Mouse (Mus musculus) C2C12 (cell line): ENCODE data around the gene Olfr1462.

Experiments
- CEBPB ChIP-seq: IDR thresholded peaks from one replicate; pipeline ENCODE4 v1.6.1; 2011; ENCODE audit warnings: low read depth, mild to moderate bottlenecking, control low read depth, moderate library complexity
- CTCF ChIP-seq: IDR thresholded peaks from one replicate; pipeline ENCODE4 v1.5.1; 2011; ENCODE audit not compliant: control insufficient read depth, insufficient read depth, insufficient read length
- MAX ChIP-seq: IDR thresholded peaks from one replicate; pipeline ENCODE4 v1.6.1; 2011; ENCODE audit warnings: mild to moderate bottlenecking, control low read depth
- MYOD1 ChIP-seq: IDR thresholded peaks from one replicate; pipeline ENCODE4 v1.6.1; 2011; ENCODE audit warnings: low read depth; ENCODE audit not compliant: control insufficient read depth, insufficient read length
- MYOG ChIP-seq: IDR thresholded peaks from one replicate; pipeline ENCODE4 v1.6.1; 2011; ENCODE audit not compliant: control insufficient read depth, insufficient read length; ENCODE audit errors: extremely low read depth
- USF1 ChIP-seq: IDR thresholded peaks from one replicate; pipeline ENCODE4 v1.6.1; 2011; ENCODE audit warnings: low read depth, mild to moderate bottlenecking, control low read depth, moderate library complexity

DNA sequence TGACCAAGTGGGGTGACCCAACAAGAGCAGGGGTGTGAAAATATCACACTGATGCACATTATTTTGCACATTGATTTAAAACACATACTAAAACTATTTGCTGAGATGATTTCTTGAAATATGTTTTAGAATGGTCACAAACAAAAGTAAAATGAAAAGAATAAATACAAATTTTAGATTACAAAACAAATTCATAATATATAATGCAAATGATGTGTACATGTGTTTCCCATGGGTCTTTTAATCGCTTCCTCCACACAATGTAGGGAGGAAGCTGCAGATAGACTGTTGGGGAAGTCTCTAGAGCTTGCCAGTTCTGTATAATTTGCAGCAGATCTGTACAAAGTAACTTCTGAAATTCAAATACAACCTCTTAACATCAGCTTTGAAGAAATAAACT is 22.8 kb upstream of the Olfr1462 start, which contains the start of gene Olfr1461:
- TF ChIP-seq CTCF (no peak), USF1 (no peak), CEBPB (no peak), MAX (no peak), MYOG (no peak), MYOD1 (no peak)
